Mouse (Mus musculus) right cerebral cortex, adult 18-20 months (tissue): ENCODE measurements around the gene Scaf1.

ENCODE experiments used
- DNase-seq: peaks from one replicate; pipeline ENCODE4 v3.0.0; 2022; ENCODE audit warnings: mixed read lengths

Gene Scaf1

GRCm38 (mm10) chr7:44983944-44984832, 32.0 kb downstream of the Scaf1 start:
- DNase-seq, result no peak

- peak; percentile 76 for DNase-seq
Measured at GRCm38 (mm10) chr7:44983085-44983484, 33.1 kb downstream of the Scaf1 start.

- DNase-seq, result no peak
Measured at GRCm38 (mm10) chr7:44981539-44981938, 34.6 kb downstream of the Scaf1 start.

- no peak for DNase-seq
Measured at GRCm38 (mm10) chr7:44978300-44978699, 37.9 kb downstream of the Scaf1 start.

GRCm38 (mm10) chr7:44975117-44975419, 41.1 kb downstream of the Scaf1 start:
- DNase-seq, result no peak

- DNase-seq, result peak; percentile 90
Measured at GRCm38 (mm10) chr7:44974383-44975116, 41.6 kb downstream of the Scaf1 start, which contains the start of gene Cpt1c. TSS of gene Cpt1c (minus strand) at chr7:44974851.

DNA sequence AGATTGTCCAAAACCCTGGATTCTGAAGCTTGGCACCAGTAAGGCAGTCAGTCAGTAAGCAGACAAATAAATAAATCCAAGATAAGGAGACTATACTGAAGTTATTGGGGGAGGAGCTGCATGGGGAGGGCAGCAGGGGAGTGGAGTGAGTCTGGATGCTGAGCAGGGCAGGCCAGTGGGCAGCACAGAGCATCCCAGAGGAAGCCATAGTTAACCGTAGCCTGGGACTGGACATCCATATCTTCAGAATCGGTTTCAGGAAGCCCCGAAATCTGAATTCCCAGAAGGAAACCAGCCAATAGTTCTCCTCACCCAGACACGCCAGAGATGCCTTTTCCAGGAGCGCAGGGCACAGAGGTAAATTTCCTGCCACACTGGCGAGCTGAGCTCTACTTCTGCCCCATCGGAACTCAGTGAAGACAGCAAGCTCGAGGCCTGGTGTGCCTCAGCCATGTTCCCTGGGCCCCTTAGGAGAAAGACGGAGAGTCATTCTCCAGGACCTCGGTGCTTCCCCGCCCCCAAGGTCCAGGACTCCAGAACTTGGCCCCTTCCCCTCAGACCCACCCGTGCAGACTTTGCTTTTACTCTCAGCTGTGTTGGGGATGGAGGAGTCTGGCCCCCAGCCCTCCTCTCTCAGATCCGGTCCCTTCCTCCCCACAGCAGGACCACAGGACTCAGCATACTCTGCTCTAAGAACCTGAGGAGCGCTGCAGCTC, 42.6 kb downstream of the Scaf1 start:
- no peak for DNase-seq

DNA sequence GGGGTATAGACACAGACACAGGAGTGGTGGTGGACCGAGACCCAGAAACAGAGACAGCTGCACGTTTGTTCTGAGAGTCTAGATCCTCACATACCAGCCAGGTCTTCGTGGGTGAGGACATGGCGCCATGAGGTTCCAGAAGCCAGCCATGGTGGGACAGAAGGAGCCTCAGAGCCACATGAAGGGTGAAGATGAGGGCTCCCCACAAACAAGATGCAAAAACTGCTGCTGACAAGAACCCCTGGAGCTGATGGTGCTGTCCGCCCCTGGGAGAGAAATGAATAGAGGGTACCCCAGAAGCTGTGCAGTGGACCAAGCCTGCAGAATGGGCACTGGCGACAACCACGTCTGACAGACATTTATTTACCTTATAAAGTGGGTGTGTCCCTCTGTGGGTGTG, 45.0 kb downstream of the Scaf1 start:
- DNase-seq, result no peak

- DNase-seq, result peak; percentile 87
Measured at GRCm38 (mm10) chr7:44970231-44970691, 45.9 kb downstream of the Scaf1 start.

DNA sequence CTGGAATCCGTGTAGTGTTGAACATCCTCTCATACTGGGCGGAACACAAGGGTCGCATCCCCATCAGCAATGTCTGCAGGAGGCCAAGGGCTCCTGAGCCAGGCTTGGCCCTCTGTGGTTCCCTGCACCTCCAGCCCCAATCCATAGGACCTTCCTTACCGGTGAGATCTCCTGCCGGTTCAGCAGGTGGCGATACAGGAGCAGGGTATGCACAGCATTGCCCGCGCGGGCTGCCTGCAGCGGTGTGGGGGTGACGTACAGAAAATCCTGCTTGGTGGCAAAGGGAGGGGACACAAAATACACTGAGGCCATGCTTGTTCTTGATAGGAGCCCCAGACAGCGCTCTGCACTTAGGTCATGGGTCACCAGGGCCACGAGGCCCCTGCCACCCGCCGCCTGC, 49.5 kb downstream of the Scaf1 start:
- DNase-seq, result no peak

- no peak for DNase-seq
Measured at GRCm38 (mm10) chr7:44965975-44966374, 50.2 kb downstream of the Scaf1 start.

GRCm38 (mm10) chr7:44964990-44965389, 51.2 kb downstream of the Scaf1 start:
- no peak for DNase-seq

DNA sequence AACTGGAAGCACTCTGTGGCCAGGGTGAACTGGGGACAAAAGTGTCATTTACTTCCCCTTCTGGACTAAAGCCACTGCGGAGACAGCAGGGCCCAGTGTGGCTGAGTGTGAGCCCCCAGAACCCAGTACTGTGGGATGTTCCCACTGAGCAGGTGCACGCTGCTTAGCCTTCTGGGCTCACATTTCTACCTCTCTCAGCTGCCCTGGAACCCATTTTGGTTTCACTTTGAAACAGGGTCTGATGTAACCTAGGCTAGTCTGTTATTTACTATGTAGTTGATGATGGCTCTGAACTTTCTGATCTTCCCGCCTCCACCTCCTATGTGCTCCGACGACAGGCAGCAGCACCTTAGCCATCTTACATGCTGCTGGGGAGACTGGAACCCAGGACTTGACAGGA, 53.3 kb downstream of the Scaf1 start:
- no peak for DNase-seq

- DNase-seq, result no peak
Measured at GRCm38 (mm10) chr7:44962337-44962736, 53.8 kb downstream of the Scaf1 start.

DNA sequence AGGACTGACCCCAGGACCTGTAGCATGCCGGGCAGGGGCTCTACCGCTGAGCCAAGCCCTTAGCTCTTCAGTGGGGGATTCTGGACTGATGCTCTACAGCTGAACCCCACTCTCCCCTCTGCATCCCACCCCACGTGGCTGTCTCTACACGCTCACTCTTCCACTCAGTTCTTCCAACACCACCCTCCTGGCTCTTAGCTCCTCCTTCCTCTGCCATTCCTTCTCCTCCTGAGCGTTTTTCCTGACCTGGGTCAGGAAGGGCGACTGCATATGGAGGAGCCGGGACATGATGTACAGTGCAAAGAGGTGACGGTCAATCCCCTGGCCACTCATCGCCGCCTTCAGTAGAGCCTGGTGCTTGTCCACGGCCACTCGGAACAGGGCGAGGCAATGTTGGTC, 55.7 kb downstream of the Scaf1 start:
- no peak for DNase-seq

GRCm38 (mm10) chr7:44959874-44960511, 56.2 kb downstream of the Scaf1 start:
- no peak for DNase-seq

DNA sequence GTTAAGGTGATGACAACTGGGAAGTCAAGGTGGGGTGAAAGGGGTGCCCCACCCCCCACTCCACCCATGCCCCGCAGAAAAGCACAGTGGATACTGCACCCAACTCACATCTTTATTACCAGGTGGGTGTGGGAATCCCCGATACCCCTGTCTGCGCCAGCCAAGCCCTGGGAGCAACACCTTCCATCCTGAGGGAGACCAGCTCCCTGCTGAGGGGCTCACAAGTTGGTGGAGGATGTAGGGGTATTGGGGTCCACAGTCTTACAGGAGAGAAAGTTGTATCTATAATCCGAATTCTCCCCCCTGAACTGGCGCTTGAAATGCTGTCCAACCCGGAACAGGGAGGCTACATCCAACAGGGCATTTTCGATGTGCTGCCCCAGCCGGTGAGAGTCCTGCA, 56.9 kb downstream of the Scaf1 start:
- no peak for DNase-seq

- no peak for DNase-seq
Measured at GRCm38 (mm10) chr7:44958208-44958607, 58.0 kb downstream of the Scaf1 start.

DNA sequence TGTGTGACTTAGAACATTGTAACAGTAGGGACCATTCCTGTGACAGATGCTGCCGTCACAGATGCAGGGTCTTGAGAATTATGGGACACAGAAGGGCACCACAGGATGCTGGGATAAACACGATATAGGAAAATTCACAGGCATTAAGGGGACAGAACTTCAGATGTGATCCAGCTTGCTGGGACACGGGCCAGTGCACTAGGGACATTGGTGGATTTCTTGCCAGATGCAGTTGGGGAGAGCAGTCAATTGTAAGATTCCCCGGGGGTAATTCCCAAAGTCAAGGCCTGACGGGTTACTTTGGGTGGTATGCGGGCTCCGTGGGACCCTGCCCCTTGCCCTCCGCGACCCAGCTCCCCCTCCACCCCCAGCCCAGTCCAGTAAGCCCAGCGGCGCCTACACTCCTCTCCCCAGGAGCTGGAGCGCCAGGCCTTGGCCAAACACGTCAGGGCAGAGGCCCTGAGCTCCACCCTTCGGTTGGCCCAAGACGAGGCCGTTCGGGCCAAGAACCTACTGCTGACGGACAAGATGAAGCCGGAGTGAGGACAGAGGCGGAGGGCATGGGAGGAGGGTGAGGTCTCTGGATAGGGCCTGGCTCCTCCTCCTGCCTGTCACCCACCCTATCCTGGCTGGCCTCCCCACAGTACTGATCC, 58.9 kb downstream of the Scaf1 start:
- DNase-seq, result no peak

GRCm38 (mm10) chr7:44956266-44956665, 59.9 kb downstream of the Scaf1 start:
- DNase-seq, result no peak

DNA sequence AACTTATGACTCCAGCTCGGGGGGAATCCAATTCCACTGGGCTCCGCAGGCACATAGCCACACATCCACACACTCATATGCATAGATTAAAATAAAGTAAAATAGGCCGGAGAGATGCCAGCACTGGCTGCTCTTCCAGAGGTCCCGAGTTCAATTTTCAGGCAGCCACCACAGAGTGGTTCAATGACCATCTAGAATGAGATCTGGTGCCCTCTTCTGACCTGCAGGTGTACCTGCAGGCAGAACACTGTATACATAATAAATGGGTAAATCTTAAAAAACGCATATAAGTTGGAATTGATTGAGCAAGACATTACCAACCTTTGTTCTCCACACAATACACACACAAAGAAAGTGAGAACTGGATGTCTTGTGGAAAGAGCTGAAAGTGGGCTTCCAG, 60.5 kb downstream of the Scaf1 start:
- DNase-seq, result no peak

- DNase-seq, result no peak
Measured at GRCm38 (mm10) chr7:44954091-44954885, 61.9 kb downstream of the Scaf1 start.
